Mouse (Mus musculus) 416B (cell line): ENCODE measurements at regions not wholly inside any gene's neighbourhood (a gene's known extent, or its start where the extent isn't known, plus 50 kb on each side); places are given as distances from the start of the nearest gene placed in this dataset.
"Not testable (repeated sequence)": the region's sequence is repeated elsewhere in the genome, so short reads cannot be mapped to it uniquely, and the experiment has no call there.

Source experiments
- DNase-seq: peaks from one replicate; pipeline ENCODE4 v3.0.0; 2011; ENCODE audit warnings: low read depth

DNA sequence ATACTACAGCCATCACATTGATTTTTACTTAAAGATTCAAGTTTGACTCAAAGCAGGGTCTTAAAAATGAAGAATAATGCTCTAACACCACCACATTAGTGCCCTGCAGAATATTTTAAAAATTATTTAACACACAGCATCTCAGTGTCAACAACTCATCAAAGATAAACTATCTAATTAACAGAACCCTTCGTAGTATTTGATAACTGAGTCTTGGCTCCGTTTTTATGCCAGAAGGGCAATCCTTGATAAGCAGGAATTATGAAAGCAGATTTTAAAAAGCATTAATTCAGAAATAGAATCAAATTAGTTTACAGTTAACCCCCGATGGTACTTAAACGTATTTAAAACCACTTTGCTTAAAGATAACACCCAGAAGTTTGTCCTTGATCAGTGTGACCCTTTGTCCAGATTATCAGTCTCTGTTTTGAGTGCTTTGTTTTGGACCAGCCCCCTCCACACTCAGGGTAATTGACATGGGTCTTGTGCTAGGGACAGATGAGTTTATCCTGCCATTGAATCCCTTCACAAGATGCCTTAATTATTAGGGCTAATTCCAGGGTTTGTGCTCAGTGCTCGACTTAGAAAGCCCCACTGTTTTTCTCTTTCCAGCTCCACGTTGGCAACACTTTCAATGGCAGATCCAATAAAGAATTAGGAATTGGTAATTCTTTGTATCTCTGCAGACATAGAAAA, 69.4 kb upstream of the Dph6 start:
- no peak for DNase-seq

DNA sequence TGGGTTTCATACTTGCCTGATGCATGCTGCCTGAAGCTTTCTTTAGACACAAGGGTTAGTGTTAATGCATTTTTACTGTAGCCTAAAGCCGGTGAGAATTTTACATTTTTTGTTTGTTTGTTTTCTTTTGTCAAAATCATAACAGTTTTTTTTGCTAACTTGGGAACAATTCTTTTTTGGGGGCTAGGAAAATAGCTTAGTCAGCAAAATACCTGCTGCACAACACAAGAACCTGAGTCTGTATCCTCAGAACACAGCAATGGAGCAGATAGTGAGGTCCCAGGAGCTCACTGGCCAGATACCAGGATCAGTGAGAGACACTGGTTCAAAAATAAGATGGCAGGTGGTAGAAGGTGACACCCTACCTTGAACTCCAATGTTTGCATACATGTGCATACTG, 72.4 kb upstream of the Dph6 start:
- DNase-seq: no peak

DNA sequence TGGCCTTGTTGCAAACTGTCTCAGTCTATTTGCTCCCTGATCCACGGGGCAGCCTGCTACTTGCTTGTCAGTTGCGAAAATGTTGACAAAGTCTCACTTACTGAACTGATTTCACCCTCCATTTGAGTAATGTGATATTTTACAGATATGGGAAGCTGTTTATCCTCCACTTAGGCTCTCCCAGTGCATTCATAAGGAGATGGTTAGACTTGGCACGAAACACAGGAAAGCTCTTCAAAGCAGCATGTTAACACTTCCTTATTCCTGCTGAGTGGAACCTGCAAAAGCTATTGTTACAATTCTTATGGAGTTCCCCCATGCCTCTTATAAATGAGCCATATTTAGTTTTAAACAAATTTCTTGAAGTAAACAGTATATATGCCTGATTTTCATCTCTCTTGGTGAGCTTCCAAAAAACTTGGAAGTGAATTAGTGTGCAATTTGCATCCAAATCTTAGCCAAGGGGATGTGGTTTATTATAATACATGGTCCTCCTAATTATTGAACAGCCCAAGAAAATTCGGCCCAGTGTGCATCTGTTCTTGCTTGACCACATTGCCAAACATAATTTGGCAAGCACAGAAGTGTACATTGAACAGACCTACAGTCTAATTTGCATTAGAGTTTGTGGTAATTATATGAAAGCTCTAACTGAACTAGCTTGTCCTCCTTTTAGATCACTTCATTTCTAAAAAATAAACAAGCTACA, 80.3 kb upstream of the Dph6 start:
- no peak for DNase-seq

DNA sequence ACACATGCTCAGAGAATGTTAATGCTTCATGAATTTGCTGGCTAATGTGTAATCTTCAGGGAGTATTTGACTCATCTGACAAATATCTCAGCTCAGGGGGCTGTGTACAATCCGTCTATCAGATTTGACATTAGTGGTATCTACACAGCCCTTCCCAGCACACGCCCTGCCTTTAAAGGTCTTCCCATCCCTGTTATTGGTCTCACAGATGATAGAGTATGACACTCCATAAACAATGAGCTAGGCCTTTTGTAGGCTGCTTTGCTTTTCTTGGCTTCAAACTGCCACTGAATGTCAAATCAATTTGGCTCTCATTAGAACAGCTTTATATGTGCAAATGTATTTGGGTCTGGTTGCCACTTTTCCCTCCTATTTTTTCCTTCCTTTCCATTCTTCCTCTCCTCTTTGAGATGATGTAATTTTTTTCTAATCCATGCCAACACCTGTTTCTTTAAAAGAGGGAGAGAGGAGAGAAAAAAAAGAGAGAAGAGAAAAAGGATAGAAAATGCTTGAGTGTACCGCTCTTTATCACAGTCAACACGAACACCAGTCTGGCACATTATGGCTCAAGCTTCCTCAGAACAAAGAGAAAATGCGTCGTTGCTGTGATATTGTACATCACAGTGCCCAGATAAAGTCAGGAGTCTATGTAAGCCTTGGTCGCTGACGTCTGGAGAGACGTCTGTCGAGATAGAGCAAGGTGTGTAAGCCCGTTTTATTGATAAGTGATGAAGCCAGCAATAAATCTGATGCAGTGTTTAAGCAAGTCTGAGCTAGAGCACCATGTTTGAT, 84.9 kb upstream of the Dph6 start:
- no peak for DNase-seq

DNA sequence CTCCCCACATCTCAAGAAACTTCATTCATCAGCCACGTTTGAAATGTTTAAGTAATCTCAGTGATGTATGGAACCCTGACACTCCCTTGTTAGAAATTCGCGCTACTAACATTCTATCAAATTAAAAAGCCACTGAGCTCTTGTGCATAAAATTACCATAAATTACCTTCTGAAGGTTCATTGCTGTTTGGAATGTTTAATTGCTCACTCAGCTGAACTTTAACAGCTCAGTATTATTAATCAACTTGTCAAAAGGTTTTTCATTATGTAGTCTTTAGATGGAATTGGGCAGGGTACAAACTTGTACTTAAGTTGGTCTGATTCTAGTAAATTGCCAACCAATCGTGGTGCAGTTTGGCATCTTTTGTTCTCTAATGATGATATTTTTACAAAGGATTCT, 108.5 kb upstream of the Dph6 start:
- no peak for DNase-seq

DNA sequence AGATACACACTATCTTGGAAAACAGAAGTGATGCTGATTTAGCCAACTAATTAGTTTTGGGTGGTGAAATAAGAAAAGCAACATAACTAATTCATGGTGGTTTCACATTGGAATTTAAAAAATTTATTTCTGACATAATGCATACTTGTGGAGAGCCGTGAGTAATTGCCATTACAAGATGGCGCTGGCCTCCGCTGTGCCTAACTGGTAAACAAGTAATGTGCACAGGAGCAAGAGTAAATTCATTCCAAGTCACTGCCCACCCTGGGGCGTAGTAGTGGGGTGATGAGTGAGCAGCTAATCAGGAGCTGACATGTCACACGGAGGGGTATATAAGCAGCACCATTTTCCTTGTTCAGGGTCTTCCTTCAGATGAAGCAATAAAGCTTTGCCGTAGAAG, 119.0 kb upstream of the Dph6 start:
- DNase-seq: not testable (repeated sequence)

DNA sequence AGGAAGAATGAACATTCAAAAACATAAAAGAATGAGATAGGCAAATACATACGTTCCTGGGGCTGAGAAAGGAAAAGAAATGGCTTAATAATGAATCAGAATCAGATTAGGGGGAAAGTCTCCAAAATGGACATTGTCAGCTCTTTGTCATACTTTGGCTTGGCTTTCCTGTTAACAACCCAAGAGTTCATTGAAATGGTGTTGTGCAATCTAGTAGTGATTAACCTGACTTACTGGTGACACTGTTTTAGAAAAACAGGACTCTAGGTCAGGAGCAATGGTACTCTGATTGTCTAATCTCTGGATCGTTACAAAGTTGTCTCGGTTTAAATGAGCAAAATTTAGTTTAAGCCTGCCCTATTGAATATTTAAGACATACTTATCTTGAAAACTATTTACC, 119.5 kb upstream of the Dph6 start:
- peak; percentile 1 for DNase-seq

DNA sequence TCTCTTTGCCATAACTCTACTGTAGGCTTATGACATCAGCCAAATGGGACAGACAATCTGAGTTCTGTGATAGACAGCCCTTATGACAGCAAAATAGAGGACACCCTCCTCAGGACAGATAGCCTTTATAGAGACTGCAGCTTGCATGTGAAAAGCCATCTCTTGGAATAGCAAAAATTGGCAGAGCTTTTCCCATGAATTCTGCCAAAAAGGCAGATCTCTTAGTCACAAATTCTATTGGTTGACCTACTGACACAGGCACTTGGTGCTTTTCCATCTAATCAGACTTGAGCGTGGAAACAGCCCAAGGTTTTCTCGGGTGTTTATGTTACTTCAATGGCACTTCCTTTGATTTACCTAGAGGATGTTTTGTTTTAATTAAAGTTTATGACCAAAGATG, 120.8 kb upstream of the Dph6 start:
- no peak for DNase-seq

DNA sequence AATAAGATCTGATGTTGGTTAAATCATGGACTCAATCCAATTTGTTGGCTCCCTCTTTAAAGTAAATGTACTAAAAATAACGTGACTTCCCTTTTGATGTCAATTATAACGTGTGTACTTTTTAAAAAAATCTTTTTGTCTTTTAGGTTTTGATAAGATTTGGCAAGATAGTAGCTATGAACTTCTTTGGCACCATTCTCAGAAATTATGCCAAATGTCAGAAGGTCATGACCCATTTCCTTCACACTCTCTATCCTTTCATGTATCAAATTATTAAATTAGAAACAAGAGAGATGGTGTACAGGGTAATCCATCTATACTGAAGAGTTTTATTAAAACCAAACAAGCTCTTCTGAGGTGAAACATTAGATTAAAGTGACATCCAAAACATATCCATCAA, 121.4 kb upstream of the Dph6 start:
- DNase-seq: no peak

DNA sequence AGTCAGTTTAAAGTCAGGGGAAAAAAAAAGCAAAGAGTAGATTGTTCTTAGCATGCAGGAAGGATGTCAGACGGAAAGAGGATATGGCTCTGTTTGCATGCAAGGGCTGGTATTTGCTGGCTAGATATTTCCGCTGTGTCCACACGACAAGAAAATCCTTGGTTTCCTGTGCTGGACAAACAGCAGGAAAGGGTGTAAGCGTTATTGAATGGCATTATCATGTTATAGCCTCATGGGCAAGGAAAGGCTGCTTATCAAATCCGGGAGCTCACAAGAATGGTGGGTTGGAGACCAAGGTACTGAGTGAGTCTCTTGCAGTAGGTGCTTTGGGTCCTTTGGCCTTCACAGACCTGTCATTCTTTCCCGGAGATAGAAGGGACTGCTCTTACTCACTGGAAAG, 127.7 kb upstream of the Dph6 start:
- DNase-seq: no peak

DNA sequence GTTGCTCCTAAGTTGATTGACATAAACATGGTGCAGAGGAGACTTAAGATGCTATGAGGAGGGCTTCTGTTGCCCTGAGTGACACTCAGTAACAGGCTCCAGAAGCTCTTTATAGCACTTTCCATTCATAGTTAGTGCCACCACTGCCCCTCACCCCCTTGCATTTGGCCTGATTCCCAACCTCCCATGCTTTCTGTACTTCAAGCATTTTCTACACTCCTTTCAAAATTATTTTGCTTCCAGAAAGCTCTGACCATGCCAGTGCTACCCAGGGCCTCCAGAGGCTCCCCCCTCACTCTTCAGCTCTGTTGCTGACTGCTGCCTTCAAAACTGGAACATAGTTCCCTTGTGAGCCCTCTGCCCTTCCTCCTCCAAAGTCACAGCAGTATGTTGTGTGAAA, 129.4 kb upstream of the Dph6 start:
- no peak for DNase-seq

DNA sequence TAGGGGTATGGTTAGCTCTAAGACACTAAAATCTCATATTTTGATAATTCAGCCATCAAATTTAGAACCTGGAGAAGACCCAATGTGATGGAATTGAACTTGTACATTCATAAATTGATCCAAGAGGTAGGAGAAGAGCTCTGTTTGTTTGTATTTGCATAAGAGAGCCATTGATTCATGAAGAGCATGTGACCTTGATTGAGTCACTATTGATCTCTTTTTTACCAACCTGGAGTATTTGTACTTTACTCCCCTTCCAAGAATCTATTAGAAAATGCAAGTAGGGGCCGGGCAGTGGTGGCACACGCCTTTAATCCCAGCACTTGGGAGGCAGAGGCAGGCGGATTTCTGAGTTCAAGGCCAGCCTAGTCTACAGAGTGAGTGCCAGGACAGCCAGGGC, 133.5 kb upstream of the Dph6 start:
- no peak for DNase-seq

DNA sequence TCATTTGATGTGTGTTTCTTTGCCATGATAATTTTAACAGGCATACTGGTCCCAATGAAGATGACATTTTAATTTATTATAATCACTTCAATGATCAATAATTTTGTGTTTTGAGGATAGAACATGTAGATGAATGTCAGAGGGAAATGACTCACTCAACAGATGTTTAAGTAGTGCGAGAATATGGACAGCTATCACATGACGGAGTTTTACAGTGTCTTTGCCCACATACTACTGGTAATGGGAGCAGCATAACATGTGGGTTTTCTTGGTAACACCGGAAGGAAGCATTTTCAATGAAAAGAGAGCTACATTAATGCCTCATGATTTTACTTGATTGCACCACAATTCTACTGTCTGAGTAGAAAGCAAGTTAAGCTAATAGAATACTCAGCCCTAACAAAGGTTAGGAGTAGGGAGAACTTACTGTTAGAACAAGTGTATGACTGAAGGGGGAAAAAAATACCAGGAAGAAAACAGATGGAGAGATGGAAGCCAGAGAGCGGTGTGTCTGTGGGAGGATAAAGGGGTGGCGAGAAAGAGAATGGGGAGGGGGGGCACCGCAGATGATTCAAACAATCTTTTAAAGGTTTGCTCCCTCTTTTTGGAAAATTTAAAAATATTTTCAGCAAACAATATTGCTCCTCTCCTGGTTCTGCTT, 142.0 kb upstream of the Dph6 start:
- DNase-seq: peak; percentile 11

DNA sequence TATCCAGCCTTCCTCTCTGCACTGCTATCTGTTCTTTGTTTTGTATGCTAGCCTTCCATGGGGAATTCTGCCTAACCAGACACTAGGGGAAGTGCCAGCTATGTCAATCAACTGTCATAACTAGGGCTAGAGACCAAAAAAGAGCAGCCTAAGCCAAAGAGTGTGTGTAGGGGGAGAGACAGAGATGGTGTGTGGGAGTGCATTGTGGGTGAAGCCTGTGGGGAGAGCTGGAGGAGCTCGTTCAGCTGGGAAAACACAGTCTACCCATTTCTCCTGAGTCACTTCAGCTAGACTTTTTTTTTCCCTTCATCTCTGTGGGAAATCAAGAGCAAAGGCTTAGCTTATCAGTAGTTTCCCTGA, 142.5 kb upstream of the Dph6 start:
- DNase-seq: no peak

DNA sequence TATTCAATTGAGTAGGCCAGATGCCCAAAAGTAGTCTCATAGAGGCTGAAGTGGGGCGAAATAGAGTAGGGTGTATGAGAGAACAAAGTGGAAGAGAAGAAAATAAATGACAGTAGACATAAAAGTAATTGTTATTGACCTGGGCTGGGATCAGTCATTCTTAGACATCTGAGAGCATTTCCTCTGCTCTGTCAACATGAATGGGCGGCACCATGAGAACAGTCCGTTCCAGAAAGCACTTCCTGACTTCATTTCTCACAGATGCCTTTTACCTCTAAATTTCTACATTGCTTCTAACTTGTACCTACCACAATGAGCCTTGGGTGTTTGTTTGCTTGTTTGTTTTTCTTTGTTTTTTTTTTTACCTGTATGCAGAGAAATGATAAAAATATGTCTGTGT, 148.5 kb upstream of the Dph6 start:
- DNase-seq: no peak

DNA sequence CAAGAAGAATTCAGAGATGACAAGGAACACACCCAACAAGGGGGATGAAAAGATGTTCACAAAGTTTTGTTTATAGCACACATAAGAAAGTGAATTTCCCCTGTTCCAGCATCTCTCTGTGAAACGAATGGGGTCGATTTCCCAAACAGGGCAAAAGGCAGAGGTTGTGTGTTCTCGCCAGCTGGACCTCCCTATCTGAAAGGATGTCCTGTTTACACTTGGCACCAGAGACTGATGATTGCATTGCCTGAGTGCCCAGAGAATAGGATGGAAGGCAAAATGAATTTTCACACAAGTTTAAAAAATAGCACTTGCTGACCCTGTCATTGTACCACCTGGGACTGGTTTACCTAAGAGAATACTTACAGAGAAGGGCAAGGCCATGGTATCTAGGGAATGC, 149.2 kb upstream of the Dph6 start:
- no peak for DNase-seq

DNA sequence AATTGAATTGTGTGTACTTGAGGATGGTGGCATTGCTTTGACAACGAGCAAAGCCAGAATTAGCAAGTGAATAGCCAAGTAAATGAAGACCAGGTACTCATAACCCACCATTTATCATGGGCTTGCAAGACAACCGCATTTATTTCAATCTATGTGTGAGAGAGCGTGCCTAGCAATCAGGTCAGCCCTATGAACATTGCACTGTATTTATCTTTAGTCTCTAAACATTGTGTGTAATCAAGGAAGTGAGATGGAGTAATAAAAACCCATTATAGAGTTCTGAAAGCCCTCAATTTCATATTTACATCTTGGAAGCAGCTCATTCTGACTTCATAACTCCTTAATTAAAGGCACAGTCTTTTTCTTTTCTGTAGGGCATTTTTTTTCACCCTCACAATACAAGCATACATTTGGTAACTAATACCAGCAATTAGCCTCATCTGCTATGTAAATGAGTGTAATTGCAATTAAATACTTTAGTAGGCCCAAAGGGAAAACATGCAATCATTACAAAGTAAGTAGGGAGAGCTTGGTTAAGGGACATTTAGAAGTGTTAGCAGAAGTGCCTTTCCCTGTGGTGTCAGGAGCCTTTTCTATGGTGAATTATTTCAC, 150.8 kb upstream of the Dph6 start:
- DNase-seq: no peak

DNA sequence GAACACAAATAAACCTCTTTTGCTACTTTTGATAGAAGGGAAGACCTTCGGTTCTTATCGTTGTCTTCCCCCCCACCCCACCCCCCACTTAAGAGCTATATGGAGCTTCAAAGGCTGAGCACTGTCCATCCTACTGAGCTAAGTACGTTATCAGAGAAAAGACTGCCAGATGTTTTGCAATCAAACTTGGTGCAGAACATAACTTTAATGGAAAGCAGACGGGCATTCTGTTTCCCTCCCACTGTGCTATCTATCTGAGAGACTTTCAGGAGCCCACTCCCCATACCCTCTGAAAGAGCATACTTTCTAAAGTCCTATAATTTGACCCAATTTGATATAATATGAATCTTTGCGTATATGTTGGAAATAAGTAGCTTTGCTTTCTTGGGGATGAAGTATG, 153.3 kb upstream of the Dph6 start:
- DNase-seq: no peak

DNA sequence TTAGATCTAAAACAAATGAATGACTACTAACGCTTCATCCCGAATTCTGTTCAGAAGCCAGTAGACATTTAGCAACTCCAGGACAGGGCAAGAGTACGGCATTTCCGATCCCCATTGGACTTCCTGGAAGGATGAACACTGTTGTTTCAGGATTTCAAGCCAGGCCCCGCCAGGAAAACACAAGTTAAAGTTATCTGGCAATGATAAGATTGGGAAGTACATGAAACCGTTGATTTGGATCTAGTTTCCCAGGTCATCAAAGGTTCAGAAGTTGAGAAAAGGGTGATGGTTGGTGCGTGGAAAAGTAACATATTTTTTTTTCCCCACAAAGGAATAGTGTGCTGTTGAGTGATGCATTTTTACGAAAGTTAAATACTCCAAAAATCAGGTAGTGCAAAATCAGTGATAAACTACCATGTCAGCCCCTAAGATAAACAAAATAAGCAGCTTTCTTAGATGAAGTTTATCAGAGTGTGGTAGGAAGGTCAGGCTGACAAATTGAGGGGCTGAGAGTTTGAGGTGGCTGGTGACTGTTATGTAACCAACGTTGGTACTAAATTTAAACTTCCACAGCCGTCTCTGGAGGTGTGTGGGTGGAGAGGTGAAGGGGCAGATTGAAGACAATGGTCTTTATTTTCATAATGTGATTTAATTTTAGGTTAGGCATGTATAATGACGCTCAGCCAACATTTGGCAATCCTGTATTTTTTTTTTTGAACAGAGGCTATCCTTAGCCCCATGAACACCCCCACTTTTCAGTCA, 157.6 kb upstream of the Dph6 start:
- no peak for DNase-seq

DNA sequence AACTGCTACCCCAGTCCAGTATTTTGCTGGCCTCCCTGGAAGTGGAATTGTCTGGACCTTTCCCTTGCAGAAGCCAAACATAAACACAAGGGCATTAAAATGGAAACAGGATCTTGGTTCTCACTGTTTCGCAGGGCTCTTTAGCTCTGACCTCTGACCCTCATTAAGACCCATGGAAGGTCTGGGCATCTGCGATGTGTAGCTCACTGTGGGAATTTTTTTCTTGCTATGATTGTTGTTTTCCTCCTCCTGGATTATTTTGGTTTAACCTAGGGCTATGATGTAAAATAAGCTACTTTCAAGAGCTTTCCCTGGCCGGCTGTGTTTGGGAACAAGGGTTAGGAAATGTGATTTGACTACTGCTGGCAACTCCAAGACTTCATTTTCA, 158.1 kb upstream of the Dph6 start:
- DNase-seq: no peak

DNA sequence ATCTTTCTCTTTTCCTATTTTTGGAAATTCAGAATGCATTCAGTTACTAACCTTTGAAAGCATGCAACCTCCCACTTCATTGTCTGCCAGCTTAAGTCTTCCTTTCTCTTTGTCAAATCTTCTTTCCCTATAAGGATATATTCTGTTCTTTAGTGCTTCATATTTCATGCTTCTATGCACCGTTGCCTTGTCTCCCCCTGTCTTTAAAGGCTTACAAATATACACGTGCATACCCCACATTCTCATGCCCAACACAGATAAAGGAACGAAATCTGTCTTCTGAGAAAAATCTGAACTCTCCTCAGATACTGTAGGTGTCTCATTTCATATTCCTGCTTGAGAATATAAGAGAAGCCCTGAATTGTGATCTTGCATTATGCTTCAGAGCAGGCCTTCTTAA, 167.9 kb upstream of the Dph6 start:
- DNase-seq: no peak

DNA sequence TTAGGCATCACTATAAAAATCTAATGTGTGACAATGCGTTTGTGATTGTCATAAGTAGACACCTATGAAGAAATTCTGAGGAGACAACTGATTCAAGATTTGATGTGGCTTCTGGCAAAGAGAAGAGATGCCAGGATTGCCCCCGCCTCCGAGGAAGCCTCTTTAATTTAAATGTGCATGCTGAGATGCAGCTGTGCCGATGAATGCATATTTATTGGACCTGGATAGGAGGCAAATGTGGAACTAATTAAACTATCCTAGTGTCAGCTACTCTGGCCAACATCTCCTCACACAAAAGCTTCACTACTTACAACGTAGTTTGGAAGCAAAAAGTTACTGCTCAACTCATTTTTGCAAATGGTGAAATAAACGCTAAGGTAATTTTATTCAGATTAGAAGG, 173.4 kb upstream of the Dph6 start:
- no peak for DNase-seq
